In the genomic region with DNA sequence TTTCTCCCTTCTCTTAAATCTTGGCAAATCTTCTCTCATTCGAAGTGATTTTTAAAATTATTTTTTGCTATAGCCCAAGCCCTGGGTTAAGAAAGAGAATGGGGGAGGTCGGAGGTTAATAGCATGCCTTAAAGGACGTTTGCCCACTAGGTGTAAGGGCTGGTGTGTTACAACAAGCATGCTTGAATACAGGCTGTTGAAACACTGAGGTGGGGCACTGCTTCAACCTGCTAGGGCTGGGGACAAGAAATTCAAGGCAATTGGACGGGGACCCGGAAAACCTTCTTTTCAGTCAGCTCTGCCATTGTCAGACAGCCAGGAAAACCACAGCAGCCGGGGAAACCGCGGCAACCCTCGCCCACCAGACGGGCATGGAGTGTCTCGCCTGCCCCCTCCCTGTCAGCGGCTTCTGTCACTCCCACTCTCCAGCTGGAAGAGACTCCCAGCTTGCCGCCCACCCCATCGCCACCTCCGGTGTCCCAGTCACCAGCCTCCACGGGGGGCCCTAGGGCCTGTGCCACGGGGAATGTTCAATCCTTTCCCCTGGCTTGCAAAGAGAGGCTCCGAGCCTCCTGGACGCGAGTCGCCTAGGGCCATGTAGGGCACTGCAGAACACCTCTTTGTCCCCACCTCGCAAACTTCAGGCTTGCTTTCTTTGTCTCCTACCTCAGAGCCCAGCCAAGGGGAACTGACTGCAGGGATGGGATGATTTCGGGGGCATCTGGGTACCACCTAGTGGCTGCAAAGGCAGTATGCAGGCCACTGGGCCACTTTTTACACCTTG, we compare ENCODE assay signal across 8 mouse cellular contexts. TPM values are rescaled to one million over a fixed set of nuclear protein-coding genes. Genes with fewer than 3 reads are reported as not detected.
DNase-seq lines count a peak whose midpoint lies in the region; ATAC-seq and TF ChIP-seq lines count a peak whose summit lies in the region.

No protein-coding gene starts in this region.

- TF ChIP-seq RAD21 in CH12.LX (IDR thresholded peaks at IDR 0.05; ENCODE audit: low read depth, low read length), result peak; percentile 75

- no peaks in the 10 kb centered on the region; a peak in 1 of 4 replicates for H3K4me1 ChIP-seq in CH12.LX (ENCODE audit: control insufficient read depth in 1 of 2, insufficient read depth in 2 of 2)
- peaks cover 8% of the 10 kb centered on the region; the same call in 1 of the 2 replicates for H3K4me1 ChIP-seq in embryonic facial prominence, embryonic 10.5 days
- no peaks in the 10 kb centered on the region for H3K4me1 ChIP-seq in hindbrain, embryonic 11.5 days (replicated peaks; ENCODE audit: control insufficient read depth, insufficient read depth, low read length)

- peak; percentile 94 for ATAC-seq in hindbrain, embryonic 11.5 days (ENCODE audit: low FRiP score)

- no peak for TF ChIP-seq EP300 in CH12.LX (IDR thresholded peaks at IDR 0.05; ENCODE audit: low read length)

- 10% methylated on average over 23 of the region's 23 CpGs for WGBS in embryonic facial prominence, embryonic 10.5 days
- WGBS in hindbrain, embryonic 11.5 days, result 10% methylated on average over 20 of the region's 23 CpGs

- no peak overlapping the region for H3K4me3 ChIP-seq in CH12.LX (replicated peaks in 1 of 3; ENCODE audit: low read depth in 2 of 3, low read length in 2 of 3, poor library complexity in 1 of 3)
- H3K4me3 ChIP-seq in embryonic facial prominence, embryonic 10.5 days, result peak overlapping the region; percentile 62
- H3K4me3 ChIP-seq in hindbrain, embryonic 11.5 days (ENCODE audit: low read depth, low read length), result peak overlapping the region; percentile 43
- H3K4me3 ChIP-seq in left cerebral cortex, adult 2 months, result peak overlapping the region; percentile 21; the same call in 1 of the 2 replicates

- no peak for TF ChIP-seq POLR2A in CH12.LX (IDR thresholded peaks at IDR 0.05; ENCODE audit: low read depth, low read length)

- no peaks in the 10 kb centered on the region for H3K9me3 ChIP-seq in CH12.LX (replicated peaks; ENCODE audit: low read length)
- H3K9me3 ChIP-seq in embryonic facial prominence, embryonic 10.5 days, result no peaks in the 10 kb centered on the region
- no peaks in the 10 kb centered on the region for H3K9me3 ChIP-seq in hindbrain, embryonic 11.5 days (ENCODE audit: control insufficient read depth, low read length)

- dilution Hi-C loops in CH12.LX (cut with MboI; ENCODE audit: extremely low pct_ligation_motif_present, extremely low pct_unique_long_range_greater_than_20kb, low sequenced_read_pairs), result no loop called here

- no peak overlapping the region for H3K4me2 ChIP-seq in CH12.LX (ENCODE audit: insufficient read depth, low read depth, poor library complexity, severe bottlenecking)
- H3K4me2 ChIP-seq in hindbrain, embryonic 11.5 days (replicated peaks; ENCODE audit: low read depth, low read length), result peak overlapping the region; percentile 64

- peak; percentile 44 for DNase-seq in CH12.LX (ENCODE audit: extremely low read depth)
- DNase-seq in adrenal gland, postnatal 10 days, result peak; percentile 51
- DNase-seq in embryonic facial prominence, embryonic 10.5 days (ENCODE audit: low spot score), result peak; percentile 72
- DNase-seq in hindbrain, embryonic 11.5 days (ENCODE audit: low spot score), result peak; percentile 75
- DNase-seq in left cerebral cortex, adult 2 months (ENCODE audit: extremely low spot score in 1 of 2, low spot score in 2 of 2), result peak; percentile 63 to 71
- peak; percentile 7 for DNase-seq in lung, postnatal 25 days (ENCODE audit: low spot score)
- peak; percentile 71 for DNase-seq in retina, embryonic 14.5 days (ENCODE audit: low spot score)
- DNase-seq in gastrocnemius, adult 8-10 months (ENCODE audit: low spot score in 2 of 2), result no peak

- H3K27me3 ChIP-seq in CH12.LX (replicated peaks), result no peaks in the 10 kb centered on the region
- no peaks in the 10 kb centered on the region for H3K27me3 ChIP-seq in embryonic facial prominence, embryonic 10.5 days (replicated peaks; ENCODE audit: low read depth, poor library complexity, severe bottlenecking)
- no peaks in the 10 kb centered on the region for H3K27me3 ChIP-seq in hindbrain, embryonic 11.5 days (ENCODE audit: control insufficient read depth, insufficient read depth, low read length)

- no peaks in the 10 kb centered on the region for H3K79me2 ChIP-seq in CH12.LX (replicated peaks; ENCODE audit: control insufficient read depth, extremely low read depth, insufficient read depth, poor library complexity, severe bottlenecking)

- no peak overlapping the region for H3K27ac ChIP-seq in CH12.LX (ENCODE audit: insufficient read depth, low read depth)
- H3K27ac ChIP-seq in embryonic facial prominence, embryonic 10.5 days (replicated peaks), result peak overlapping the region; percentile 90
- no peak overlapping the region for H3K27ac ChIP-seq in hindbrain, embryonic 11.5 days (ENCODE audit: low read depth, low read length)
- H3K27ac ChIP-seq in left cerebral cortex, adult 2 months, result peak overlapping the region; percentile 36; the same call in 1 of the 2 replicates

- no peaks in the 10 kb centered on the region for H3K36me3 ChIP-seq in CH12.LX (replicated peaks in 1 of 2; ENCODE audit: control insufficient read depth in 1 of 2, insufficient read depth in 1 of 2, low read length in 1 of 2)
- H3K36me3 ChIP-seq in embryonic facial prominence, embryonic 10.5 days (replicated peaks), result no peaks in the 10 kb centered on the region
- H3K36me3 ChIP-seq in hindbrain, embryonic 11.5 days (ENCODE audit: control insufficient read depth, insufficient read depth, low read length), result no peaks in the 10 kb centered on the region

- in situ Hi-C loops in CH12.LX (cut with MboI; ENCODE audit: low pct_ligation_motif_present, low pct_unique_long_range_greater_than_20kb, low sequenced_read_pairs), result loop anchor here (10.0 to 25.0 kb wide), 2 partner anchors 120 to 287 kb away; no protein-coding TSS in a partner anchor

- H3K9ac ChIP-seq in CH12.LX (ENCODE audit: insufficient read depth, low read depth), result no peak overlapping the region
- H3K9ac ChIP-seq in hindbrain, embryonic 11.5 days (ENCODE audit: low read depth, low read length), result peak overlapping the region; percentile 87

- intact Hi-C loops in left cerebral cortex, adult 2 months (cut with DNase I), result loop anchor here (2.0 kb wide), 1 partner anchor 32 kb away; a partner anchor contains a TSS

- TF ChIP-seq CTCF in CH12.LX (conservative IDR thresholded peaks at IDR 0.05 in 1 of 2, IDR thresholded peaks at IDR 0.05 in 1 of 2; ENCODE audit: low read depth in 2 of 2, low read length in 2 of 2), result peak in 1 of 2 experiments; percentile 74; a peak in 3 of 4 replicates
- TF ChIP-seq CTCF in left cerebral cortex, adult 2 months (IDR thresholded peaks at IDR 0.05), result peak; percentile 51

TF ChIP-seq in CH12.LX, 34 proteins besides CTCF, POLR2A, EP300 and RAD21:
- peak; percentile 23; the same call in 1 of the 2 replicates for TF ChIP-seq ZC3H11A (IDR thresholded peaks at IDR 0.05; ENCODE audit: low read depth, low read length)
- no peak for TF ChIP-seq POLR2AphosphoS2 (IDR thresholded peaks at IDR 0.05; ENCODE audit: low read depth, low read length)
- peak; percentile 84 for TF ChIP-seq SMC3 (IDR thresholded peaks at IDR 0.05; ENCODE audit: low read depth, low read length)

RNA-seq across cellular contexts. Expression of a gene that starts 33.4 kb away (rescaled TPM):
- total RNA-seq in CH12.LX (2012; rRNA removed) (not detected in 2 replicates), CH12.LX (2014; rRNA removed) (0.03 and 0.05 TPM in 2 replicates)
- 0.21 and 0.48 TPM in 2 replicates for polyA plus RNA-seq in CH12.LX (2012; ENCODE audit: insufficient read length, low read depth)
- 10 to 100 TPM; 36.1 to 36.2 TPM for total RNA-seq in adrenal gland, postnatal 10 days (2021)
- polyA plus RNA-seq in embryonic facial prominence, embryonic 10.5 days (2016; fragmentation: Nextera tagmentation; extraction: Ambion mirVana), result 0.32 and 0.52 TPM in 2 replicates
- polyA plus RNA-seq in hindbrain, embryonic 11.5 days (2014; fragmentation: Nextera tagmentation; extraction: Ambion mirVana), result 0.07 and 0.26 TPM in 2 replicates
- total RNA-seq in left cerebral cortex, adult 2 months (2021), result 10 to 100 TPM; 26.5 to 26.7 TPM
- 1 to 10 TPM in 1 of 4 experiments, under 1 TPM in 3; 0.15 to 1.9 (median 0.53) TPM for total RNA-seq in gastrocnemius, adult 8-10 months (2022)

Comparison
In these comparisons a context has a peak if more than half of its experiments do, and no peak if none do; other contexts are left out.
1. DNase-seq: peak in CH12.LX (single experiment), adrenal gland, postnatal 10 days (single experiment), embryonic facial prominence, embryonic 10.5 days (single experiment), hindbrain, embryonic 11.5 days (single experiment), left cerebral cortex, adult 2 months (2 of 2), lung, postnatal 25 days (single experiment) and retina, embryonic 14.5 days (single experiment); none in gastrocnemius, adult 8-10 months (0 of 2).
2. H3K27ac ChIP-seq: peak in embryonic facial prominence, embryonic 10.5 days (single experiment) and left cerebral cortex, adult 2 months (single experiment); none in CH12.LX (single experiment) and hindbrain, embryonic 11.5 days (single experiment).
3. H3K4me3 ChIP-seq: peak in embryonic facial prominence, embryonic 10.5 days (single experiment), hindbrain, embryonic 11.5 days (single experiment) and left cerebral cortex, adult 2 months (single experiment); none in CH12.LX (0 of 3).
4. RNA of a gene that starts 33.4 kb away (total RNA-seq): 36.1 to 36.2 TPM in adrenal gland, postnatal 10 days and 26.5 to 26.7 TPM in left cerebral cortex, adult 2 months; 0.15 to 1.9 TPM in gastrocnemius, adult 8-10 months and 0.03 to 0.05 TPM in CH12.LX; every median in the first group is over 4 times any median in the second.